Mouse (Mus musculus): ENCODE data around the gene Cd4. TPM values are rescaled to one million over a fixed set of nuclear protein-coding genes. Genes with fewer than 3 reads are reported as not detected.

The Cd4 gene
- polyA plus RNA-seq, 1 experiment from 2014 or later, result 0.06 TPM

DNA sequence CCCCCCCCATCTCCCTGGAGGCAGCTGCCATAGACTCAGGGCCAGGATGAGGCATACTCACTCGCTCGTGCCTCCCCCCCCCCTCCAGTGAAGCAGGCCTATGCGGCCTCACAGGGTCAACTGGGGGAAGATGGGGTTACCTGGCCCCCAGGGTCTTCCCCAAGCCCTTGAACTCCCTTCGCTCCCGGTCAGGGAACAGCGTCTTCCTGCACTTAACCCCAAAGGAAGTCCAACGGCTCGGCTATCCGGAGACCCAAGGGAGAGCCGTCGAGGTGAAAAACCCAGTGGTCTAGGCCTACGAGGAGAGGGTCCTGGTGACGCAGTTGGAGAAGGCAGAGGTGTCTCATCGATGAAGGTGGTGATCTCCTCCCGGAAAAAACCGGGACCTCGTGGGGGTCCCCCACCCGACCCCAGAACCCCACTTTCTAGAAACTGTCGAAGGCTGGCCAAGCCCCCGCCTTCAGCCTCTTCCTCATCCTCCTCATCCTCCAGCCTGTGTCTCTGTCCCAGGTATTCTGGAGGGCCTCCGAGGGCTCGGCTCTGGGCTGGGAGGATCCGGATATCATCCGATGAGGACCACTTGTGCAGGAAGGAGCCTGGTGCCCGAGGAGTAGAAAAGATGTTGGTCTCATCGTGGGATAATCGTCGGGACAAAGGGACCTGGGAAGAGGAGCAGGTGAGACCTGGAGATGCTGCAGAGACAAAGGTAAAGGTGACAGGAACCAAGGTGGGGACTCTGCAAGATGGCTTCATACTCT, 29.3 kb downstream of the Cd4 start:
- Histone ChIP-seq H3K36me3 (ENCODE audit: control insufficient read depth, insufficient read depth) (0 out of 2 replicates have a peak, but pooled peaks cover 1% of the 10 kb centered on the region), H3K27ac (ENCODE audit: low read length) (no peak overlapping the region), H3K4me2 (ENCODE audit: low read length) (no peak overlapping the region), H3K27me3 (replicated peaks; ENCODE audit: control insufficient read depth, insufficient read depth, low read length) (no peaks in the 10 kb centered on the region), H3K9me3 (ENCODE audit: control insufficient read depth, low read length) (no peaks in the 10 kb centered on the region), H3K4me3 (replicated peaks; ENCODE audit: low read length) (no peak overlapping the region), H3K4me1 (replicated peaks; ENCODE audit: control insufficient read depth, insufficient read depth, low read length) (peaks cover 59% of the 10 kb centered on the region), H3K9ac (replicated peaks; ENCODE audit: low read depth, low read length) (no peak overlapping the region; the same call in 1 of the 2 replicates)
- ATAC-seq, result no peak
- 86% methylated on average over 26 of the region's 28 CpGs for WGBS

DNA sequence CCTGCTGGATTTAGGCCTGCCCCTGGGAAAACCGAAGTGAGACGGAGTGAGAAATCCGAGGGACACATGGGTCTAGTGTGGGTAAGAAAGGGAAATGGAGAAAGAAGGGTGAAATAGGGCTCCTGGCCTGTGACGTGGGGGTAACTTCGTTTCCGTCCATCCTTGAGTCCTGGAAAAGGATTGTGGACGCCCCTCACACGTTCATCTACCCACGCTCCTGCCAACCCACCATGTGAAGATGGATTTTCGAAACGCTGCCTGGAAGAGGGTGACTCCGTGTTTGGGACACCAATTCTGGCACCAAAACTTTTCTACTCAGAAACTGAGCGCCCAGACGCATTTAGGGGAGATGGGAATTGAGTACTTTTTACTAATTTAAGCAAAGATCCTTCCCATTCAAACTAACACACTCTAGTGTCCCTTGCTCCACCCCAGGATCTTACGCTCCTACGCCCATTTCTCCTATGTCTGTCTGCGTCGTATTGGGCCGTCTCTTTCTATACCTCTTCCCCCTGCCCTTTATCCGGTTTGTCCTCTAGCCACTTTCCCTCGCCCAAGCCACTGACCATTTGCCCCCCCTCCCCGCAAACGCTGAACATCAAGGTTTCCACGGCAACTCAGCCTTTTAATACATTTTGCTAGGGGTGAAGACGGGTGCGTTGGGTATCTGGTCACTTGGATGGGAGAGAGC, 30.0 kb downstream of the Cd4 start:
- Histone ChIP-seq H3K27me3 (replicated peaks; ENCODE audit: control insufficient read depth, insufficient read depth, low read length) (no peaks in the 10 kb centered on the region), H3K4me1 (replicated peaks; ENCODE audit: control insufficient read depth, insufficient read depth, low read length) (peaks cover 57% of the 10 kb centered on the region), H3K9ac (replicated peaks; ENCODE audit: low read depth, low read length) (peak overlapping the region; percentile 97), H3K36me3 (ENCODE audit: control insufficient read depth, insufficient read depth) (peaks cover 5% of the 10 kb centered on the region; the same call in 1 of the 2 replicates), H3K4me2 (ENCODE audit: low read length) (peak overlapping the region; percentile 72), H3K27ac (ENCODE audit: low read length) (peak overlapping the region; percentile 98), H3K4me3 (replicated peaks; ENCODE audit: low read length) (peak overlapping the region; percentile 76), H3K9me3 (ENCODE audit: control insufficient read depth, low read length) (no peaks in the 10 kb centered on the region)
- 25% methylated on average over 26 of the region's 26 CpGs for WGBS
- ATAC-seq, result no peak

- Histone ChIP-seq H3K4me3 (replicated peaks; ENCODE audit: low read length) (peak within 1 kb of the TSS; percentile 76), H3K9me3 (ENCODE audit: control insufficient read depth, low read length) (no peaks in the 10 kb centered on the region), H3K36me3 (ENCODE audit: control insufficient read depth, insufficient read depth) (peaks cover 5% of the 10 kb centered on the region; the same call in 1 of the 2 replicates), H3K4me2 (ENCODE audit: low read length) (peak within 1 kb of the TSS; percentile 72), H3K4me1 (replicated peaks; ENCODE audit: control insufficient read depth, insufficient read depth, low read length) (peaks cover 49% of the 10 kb centered on the region), H3K9ac (replicated peaks; ENCODE audit: low read depth, low read length) (peak within 1 kb of the TSS; percentile 97), H3K27ac (ENCODE audit: low read length) (peak within 1 kb of the TSS; percentile 98), H3K27me3 (replicated peaks; ENCODE audit: control insufficient read depth, insufficient read depth, low read length) (no peaks in the 10 kb centered on the region)
- under 1% methylated on average over 79 of the region's 86 CpGs for WGBS
- ATAC-seq, result peak; percentile 86
Measured at GRCm38 (mm10) chr6:124856916-124857839, 30.8 kb downstream of the Cd4 start, which contains the start of gene P3h3. TSS of gene P3h3 (minus strand) at chr6:124857752.

DNA sequence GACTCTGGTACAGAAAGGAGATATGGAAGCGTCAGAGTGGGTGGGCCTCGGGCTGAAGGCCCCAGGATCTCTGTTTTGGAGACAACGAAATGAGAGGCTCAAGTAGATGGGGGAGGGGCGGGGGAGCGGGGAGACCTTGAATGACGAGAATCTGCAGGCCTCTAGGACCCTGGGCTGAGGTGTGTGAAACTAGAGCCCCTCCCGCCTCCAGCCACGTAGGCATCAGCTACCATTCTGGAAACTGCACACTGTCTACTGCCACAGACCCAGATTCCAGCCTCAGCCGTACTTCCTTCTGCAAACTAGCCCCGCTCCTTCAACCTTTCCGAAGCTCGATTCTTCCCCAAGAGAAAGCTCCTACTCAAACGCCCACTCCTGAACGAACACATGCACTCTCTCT, 31.7 kb downstream of the Cd4 start:
- H3K36me3 ChIP-seq (ENCODE audit: control insufficient read depth, insufficient read depth), result peaks cover 5% of the 10 kb centered on the region; the same call in 1 of the 2 replicates
- H3K27ac ChIP-seq (ENCODE audit: low read length), result peak overlapping the region; percentile 98
- WGBS, result 6% methylated on average over 14 of the region's 14 CpGs
- H3K4me1 ChIP-seq (replicated peaks; ENCODE audit: control insufficient read depth, insufficient read depth, low read length), result peaks cover 41% of the 10 kb centered on the region
- H3K27me3 ChIP-seq (replicated peaks; ENCODE audit: control insufficient read depth, insufficient read depth, low read length), result no peaks in the 10 kb centered on the region
- H3K4me3 ChIP-seq (replicated peaks; ENCODE audit: low read length), result peak overlapping the region; percentile 76
- H3K4me2 ChIP-seq (ENCODE audit: low read length), result peak overlapping the region; percentile 72
- peak overlapping the region; percentile 97 for H3K9ac ChIP-seq (replicated peaks; ENCODE audit: low read depth, low read length)
- peak; percentile 56 for ATAC-seq
- no peaks in the 10 kb centered on the region for H3K9me3 ChIP-seq (ENCODE audit: control insufficient read depth, low read length)

GRCm38 (mm10) chr6:124854647-124855046, 33.4 kb downstream of the Cd4 start:
- no peak overlapping the region for H3K4me2 ChIP-seq (ENCODE audit: low read length)
- H3K27me3 ChIP-seq (replicated peaks; ENCODE audit: control insufficient read depth, insufficient read depth, low read length), result no peaks in the 10 kb centered on the region
- peaks cover 5% of the 10 kb centered on the region; the same call in 1 of the 2 replicates for H3K36me3 ChIP-seq (ENCODE audit: control insufficient read depth, insufficient read depth)
- H3K4me3 ChIP-seq (replicated peaks; ENCODE audit: low read length), result no peak overlapping the region
- ATAC-seq, result no peak
- H3K27ac ChIP-seq (ENCODE audit: low read length), result no peak overlapping the region
- H3K4me1 ChIP-seq (replicated peaks; ENCODE audit: control insufficient read depth, insufficient read depth, low read length), result peaks cover 25% of the 10 kb centered on the region
- H3K9ac ChIP-seq (replicated peaks; ENCODE audit: low read depth, low read length), result no peak overlapping the region
- 78% methylated on average over 12 of the region's 12 CpGs for WGBS
- no peaks in the 10 kb centered on the region for H3K9me3 ChIP-seq (ENCODE audit: control insufficient read depth, low read length)

DNA sequence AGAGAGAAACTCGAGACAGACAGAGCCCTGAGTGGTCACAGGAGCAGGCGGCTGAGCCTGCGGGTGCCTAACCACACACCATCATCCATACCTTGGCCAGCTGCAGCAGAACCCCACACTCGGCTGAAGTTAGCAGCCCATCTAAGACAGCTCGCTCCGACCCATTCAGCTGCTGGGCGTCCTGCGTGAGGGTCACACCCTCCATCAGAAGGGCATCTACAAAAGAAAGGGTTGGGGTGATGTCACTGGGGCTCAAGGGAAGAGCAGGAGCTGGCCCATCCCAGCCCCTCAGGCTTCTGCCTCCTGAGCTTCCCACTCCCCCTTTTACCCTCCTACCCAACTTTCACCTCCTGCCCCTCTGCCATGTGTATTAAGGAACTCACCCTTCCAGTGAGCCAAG, 37.5 kb downstream of the Cd4 start:
- WGBS, result 68% methylated on average over 8 of the region's 8 CpGs

GRCm38 (mm10) chr6:124847305-124847704, 40.7 kb downstream of the Cd4 start:
- peak; percentile 89 for ATAC-seq
- H3K4me2 ChIP-seq (ENCODE audit: low read length), result 0 out of 2 replicates have a peak overlapping the region, but pooled peaks have one; percentile 5
- WGBS, result 3% methylated on average over 9 of the region's 9 CpGs
- 0 out of 2 replicates have a peak overlapping the region, but pooled peaks have one; percentile 7 for H3K27ac ChIP-seq (ENCODE audit: low read length)
- no peaks in the 10 kb centered on the region for H3K9me3 ChIP-seq (ENCODE audit: control insufficient read depth, low read length)
- no peaks in the 10 kb centered on the region for H3K36me3 ChIP-seq (ENCODE audit: control insufficient read depth, insufficient read depth)
- H3K27me3 ChIP-seq (replicated peaks; ENCODE audit: control insufficient read depth, insufficient read depth, low read length), result no peaks in the 10 kb centered on the region
- no peak overlapping the region for H3K4me3 ChIP-seq (replicated peaks; ENCODE audit: low read length)
- H3K9ac ChIP-seq (replicated peaks; ENCODE audit: low read depth, low read length), result peak overlapping the region; percentile 16
- H3K4me1 ChIP-seq (replicated peaks; ENCODE audit: control insufficient read depth, insufficient read depth, low read length), result peaks cover 2% of the 10 kb centered on the region

More for the DNA sequence above, 37.5 kb downstream of the Cd4 start:
- Histone ChIP-seq H3K27me3 (replicated peaks; ENCODE audit: control insufficient read depth, insufficient read depth, low read length) (no peaks in the 10 kb centered on the region), H3K4me1 (replicated peaks; ENCODE audit: control insufficient read depth, insufficient read depth, low read length) (peaks cover 2% of the 10 kb centered on the region), H3K4me2 (ENCODE audit: low read length) (no peak overlapping the region), H3K9ac (replicated peaks; ENCODE audit: low read depth, low read length) (no peak overlapping the region), H3K36me3 (ENCODE audit: control insufficient read depth, insufficient read depth) (peaks cover 5% of the 10 kb centered on the region; the same call in 1 of the 2 replicates), H3K27ac (ENCODE audit: low read length) (no peak overlapping the region), H3K9me3 (ENCODE audit: control insufficient read depth, low read length) (no peaks in the 10 kb centered on the region), H3K4me3 (replicated peaks; ENCODE audit: low read length) (no peak overlapping the region)
- no peak for ATAC-seq

GRCm38 (mm10) chr6:124840241-124841167, 47.5 kb downstream of the Cd4 start, which contains the start of gene Gnb3:
TSS of gene Gnb3 (minus strand) at chr6:124840275.
- H3K4me1 ChIP-seq (replicated peaks; ENCODE audit: control insufficient read depth, insufficient read depth, low read length), result no peaks in the 10 kb centered on the region
- H3K4me2 ChIP-seq (ENCODE audit: low read length), result no peak within 1 kb of the TSS
- no peaks in the 10 kb centered on the region for H3K9me3 ChIP-seq (ENCODE audit: control insufficient read depth, low read length)
- H3K9ac ChIP-seq (replicated peaks; ENCODE audit: low read depth, low read length), result peak within 1 kb of the TSS; percentile 25; the same call in 1 of the 2 replicates
- H3K36me3 ChIP-seq (ENCODE audit: control insufficient read depth, insufficient read depth), result no peaks in the 10 kb centered on the region
- H3K4me3 ChIP-seq (replicated peaks; ENCODE audit: low read length), result no peak within 1 kb of the TSS
- no peaks in the 10 kb centered on the region for H3K27me3 ChIP-seq (replicated peaks; ENCODE audit: control insufficient read depth, insufficient read depth, low read length)
- 25% methylated on average over 14 of the region's 15 CpGs for WGBS
- no peak within 1 kb of the TSS for H3K27ac ChIP-seq (ENCODE audit: low read length)
- ATAC-seq, result no peak
